Mouse (Mus musculus) frontal cortex, postnatal 25 days (tissue): Measurements from ENCODE around the gene Trmt10a.

Source experiments
- DNase-seq, 2 experiments: peaks; one replicate each; pipeline ENCODE4 v3.0.0; 2022; ENCODE audit warnings: low spot score in 2 of 2

The Trmt10a gene

GRCm38 (mm10) chr3:138197556-138197955 lies 54.3 kb downstream of the Trmt10a start:
- no peak for DNase-seq

GRCm38 (mm10) chr3:138197973-138198721 lies 54.9 kb downstream of the Trmt10a start:
- DNase-seq, result peak; percentile 89 to 90

DNA sequence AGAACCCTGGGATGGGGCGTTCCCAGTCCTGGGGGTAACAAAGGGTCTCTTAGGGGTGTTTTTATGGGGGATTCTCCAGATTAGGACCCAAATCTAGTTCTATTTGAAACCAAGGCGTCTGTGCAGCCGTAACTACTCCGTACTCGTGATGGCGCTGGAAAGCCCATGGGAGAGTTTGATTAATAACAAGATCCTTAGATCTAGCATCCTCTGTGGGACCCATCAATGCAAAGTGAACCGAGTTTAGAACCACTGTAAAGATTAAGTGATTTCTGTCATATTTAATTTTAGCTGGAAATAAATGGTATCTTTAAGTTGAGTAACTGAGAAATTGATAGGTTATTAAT lies 55.4 kb downstream of the Trmt10a start:
- DNase-seq, result no peak

DNA sequence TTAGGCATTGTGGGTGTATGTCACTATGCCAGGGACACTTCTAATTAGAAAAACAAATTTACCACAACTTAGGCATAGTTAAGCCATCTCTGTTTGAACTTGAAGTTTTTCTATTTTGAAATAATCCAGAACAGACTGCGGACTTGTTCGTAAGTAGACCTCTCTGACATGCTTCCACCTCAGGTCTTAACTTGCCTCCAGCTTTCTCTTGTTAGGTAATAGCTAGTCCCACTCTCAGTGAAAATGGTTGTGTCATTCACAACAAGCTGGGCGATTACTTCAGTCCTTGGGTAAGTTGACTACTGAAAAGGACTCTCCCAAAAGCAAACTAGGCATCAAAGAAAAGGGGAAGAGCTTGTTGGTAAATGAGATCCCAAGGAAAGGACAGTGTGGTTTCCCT lies 65.6 kb downstream of the Trmt10a start:
- DNase-seq, result no peak
